ENCODE assay signal across 13 mouse cellular contexts in the genomic region with DNA sequence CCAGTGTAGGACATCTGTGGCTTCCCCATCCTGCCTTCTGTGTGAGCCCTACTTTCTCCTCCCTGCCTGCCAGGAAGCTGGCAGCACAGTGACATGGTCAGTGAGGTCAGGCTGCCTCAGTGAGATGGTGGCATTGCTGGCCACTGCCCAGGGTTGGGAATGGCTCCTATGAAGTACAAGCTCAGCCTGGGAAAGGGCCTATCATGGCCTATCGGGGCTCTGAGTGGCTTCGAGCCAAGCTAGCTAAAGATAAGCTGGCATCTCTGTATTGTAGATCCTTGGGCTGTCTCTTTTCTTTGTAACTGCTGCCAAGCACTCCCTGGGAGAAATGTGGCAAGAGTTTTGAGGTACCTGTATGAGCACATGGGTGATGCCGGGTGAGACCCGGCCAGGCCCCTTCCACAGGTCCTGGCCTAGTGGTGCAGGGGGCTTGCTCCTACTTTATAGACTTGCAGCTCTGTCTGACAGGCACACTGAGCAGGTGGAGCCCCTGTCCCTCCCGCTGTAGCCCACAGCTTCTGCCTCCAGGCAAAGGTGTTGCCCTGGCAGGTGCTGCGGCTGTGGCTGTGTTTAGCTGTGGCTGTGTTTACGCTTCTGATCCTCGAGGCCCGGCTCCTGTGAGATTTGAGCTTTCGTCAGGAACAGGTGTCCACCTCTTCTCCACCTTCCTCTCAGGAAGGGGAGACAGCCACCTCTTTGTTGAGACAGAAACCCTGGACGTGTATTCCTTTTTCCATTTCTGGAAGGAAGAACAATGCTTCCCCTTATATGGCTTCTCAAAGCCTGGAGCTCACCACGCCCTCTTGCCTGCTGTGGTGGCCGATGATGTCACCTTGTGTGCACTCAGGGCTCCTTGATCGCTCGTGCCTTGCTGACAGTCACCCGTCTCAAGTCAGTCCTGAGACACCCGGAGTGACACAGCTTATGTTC. TPM values are rescaled to one million over a fixed set of nuclear protein-coding genes. Genes with fewer than 3 reads are reported as not detected.
DNase-seq lines count a peak whose midpoint lies in the region; ATAC-seq lines count a peak whose summit lies in the region.
"Had no signal": no experiment of that assay in that cellular context is flagged by ENCODE, and none has a peak within 500 bp of the region (broad histone marks: within the 10 kb centered on the region; RNA-seq: fewer than 3 reads in every experiment).

No protein-coding gene starts in this region.

- H3K9me3 ChIP-seq in kidney, embryonic 15.5 days (replicated peaks), result no peaks in the 10 kb centered on the region

- intact Hi-C loops in heart, postnatal 10 days (cut with DNase I), result no loop called here

- no peak for ATAC-seq in kidney, embryonic 15.5 days (replicated peaks; ENCODE audit: low FRiP score)

- WGBS in kidney, embryonic 15.5 days, result 72% methylated on average over 17 of the region's 17 CpGs
- 70% methylated on average over 17 of the region's 17 CpGs for WGBS in macrophage (ENCODE audit: missing documents)

- H3K27me3 ChIP-seq in kidney, embryonic 15.5 days, result no peaks in the 10 kb centered on the region

- H3K9ac ChIP-seq in kidney, embryonic 15.5 days, result no peak overlapping the region

- no peak overlapping the region for H3K4me3 ChIP-seq in kidney, embryonic 15.5 days (replicated peaks)
- no peak overlapping the region for H3K4me3 ChIP-seq in macrophage (ENCODE audit: inconsistent target)
- H3K4me3 ChIP-seq: layer of hippocampus, adult 2 months had no signal

- no peaks in the 10 kb centered on the region for H3K79me2 ChIP-seq in macrophage (ENCODE audit: inconsistent target)

- peaks cover 27% of the 10 kb centered on the region for H3K4me1 ChIP-seq in kidney, embryonic 15.5 days

- no peak overlapping the region for H3K4me2 ChIP-seq in kidney, embryonic 15.5 days
- H3K4me2 ChIP-seq: midbrain, embryonic 11.5 days had no signal

- H3K36me3 ChIP-seq in kidney, embryonic 15.5 days, result no peaks in the 10 kb centered on the region
- H3K36me3 ChIP-seq in macrophage (ENCODE audit: inconsistent target), result no peaks in the 10 kb centered on the region
- H3K36me3 ChIP-seq: G1E had no signal

- no peak for DNase-seq in kidney, adult 18-20 months
- peak; percentile 31 for DNase-seq in ZHBTc4 (ENCODE audit: low read depth, low spot score)
- peak; percentile 51 to 55 for DNase-seq in heart, postnatal 10 days
- DNase-seq in right cerebral cortex, adult 2 months (ENCODE audit: low spot score in 2 of 2), result no peak
- no peak for DNase-seq in kidney, adult 11 months
- no peak for DNase-seq in frontal cortex, postnatal 36 days (ENCODE audit: low spot score in 2 of 2)
- DNase-seq: cerebellum, adult 11 months had no signal

- H3K27ac ChIP-seq in kidney, embryonic 15.5 days, result 0 out of 2 replicates have a peak overlapping the region, but pooled peaks have one; percentile 37
- 0 out of 2 replicates have a peak overlapping the region, but pooled peaks have one; percentile 7 for H3K27ac ChIP-seq in macrophage
- H3K27ac ChIP-seq: layer of hippocampus, adult 2 months had no signal

RNA-seq across cellular contexts. Expression of gene Bik, which starts 8.6 kb away (rescaled TPM):
- 10.6 and 11.0 TPM in 2 replicates for polyA plus RNA-seq in kidney, embryonic 15.5 days (2015; fragmentation: Nextera tagmentation; extraction: Ambion mirVana)
- total RNA-seq in heart, postnatal 10 days (2021), result 10 to 100 TPM; 19.4 to 19.7 TPM
- not detected for total RNA-seq in macrophage (2018; cell fraction: chromatin; rRNA removed)
- under 1 TPM in 10 of 26 experiments, not detected in 16; 0.14 to 0.25 (median 0.22) TPM for total RNA-seq in macrophage (2018; cell fraction: cytosol; rRNA removed)
- 1 to 10 TPM in 1 of 26 experiments, not detected in 25; 1.0 TPM for total RNA-seq in macrophage (2018; cell fraction: nucleus; rRNA removed)
- polyA plus RNA-seq in macrophage (2018), result 0.35 to 0.51 TPM in 2 of 3 replicates, not detected in the other
- total RNA-seq: G1E; granulocyte monocyte progenitor cell, adult 5-6 weeks; layer of hippocampus, adult 2 months had no signal
- polyA plus RNA-seq: G1E had no signal

RNA-seq across cellular contexts. Expression of gene Ttll1, which starts 24.5 kb away (rescaled TPM):
- 25.3 and 28.7 TPM in 2 replicates for polyA plus RNA-seq in kidney, embryonic 15.5 days (2015; fragmentation: Nextera tagmentation; extraction: Ambion mirVana)
- 10 to 100 TPM; 36.9 to 37.0 TPM for total RNA-seq in heart, postnatal 10 days (2021)
- total RNA-seq in macrophage (2018; cell fraction: chromatin; rRNA removed), result 1 to 10 TPM; 1.2 to 8.2 (median 3.6) TPM
- 10 to 100 TPM in 2 of 26 experiments, 1 to 10 TPM in 24; 5.9 to 10.7 (median 8.0) TPM for total RNA-seq in macrophage (2018; cell fraction: cytosol; rRNA removed)
- total RNA-seq in macrophage (2018; cell fraction: nucleus; rRNA removed), result 10 to 100 TPM in 1 of 26 experiments, 1 to 10 TPM in 25; 1.8 to 10.6 (median 3.4) TPM
- polyA plus RNA-seq in macrophage (2018), result 8.8 to 12.7 TPM (median 12.1 TPM) in 3 replicates

RNA-seq across cellular contexts. Expression of gene Tspo, which starts 28.2 kb away (rescaled TPM):
- 69.2 and 77.2 TPM in 2 replicates for polyA plus RNA-seq in kidney, embryonic 15.5 days (2015; fragmentation: Nextera tagmentation; extraction: Ambion mirVana)
- total RNA-seq in heart, postnatal 10 days (2021), result 10 to 100 TPM; 81.5 to 89.5 TPM
- 100 to 1,000 TPM in 1 of 26 experiments, 10 to 100 TPM in 15, 1 to 10 TPM in 10; 1.8 to 101 (median 15.2) TPM for total RNA-seq in macrophage (2018; cell fraction: chromatin; rRNA removed)
- 100 to 1,000 TPM; 114 to 571 (median 330) TPM for total RNA-seq in macrophage (2018; cell fraction: cytosol; rRNA removed)
- total RNA-seq in macrophage (2018; cell fraction: nucleus; rRNA removed), result 100 to 1,000 TPM in 13 of 26 experiments, 10 to 100 TPM in 13; 15.5 to 248 (median 88.5) TPM
- polyA plus RNA-seq in macrophage (2018), result 37.4 to 252 TPM (median 187 TPM) in 3 replicates

RNA-seq across cellular contexts. Expression of gene Mcat, which starts 28.4 kb away (rescaled TPM):
- 35.1 and 36.6 TPM in 2 replicates for polyA plus RNA-seq in kidney, embryonic 15.5 days (2015; fragmentation: Nextera tagmentation; extraction: Ambion mirVana)
- total RNA-seq in heart, postnatal 10 days (2021), result 10 to 100 TPM; 31.9 to 34.1 TPM
- 10 to 100 TPM in 9 of 26 experiments, 1 to 10 TPM in 17; 1.6 to 15.8 (median 7.8) TPM for total RNA-seq in macrophage (2018; cell fraction: chromatin; rRNA removed)
- total RNA-seq in macrophage (2018; cell fraction: cytosol; rRNA removed), result 10 to 100 TPM in 16 of 26 experiments, 1 to 10 TPM in 10; 5.6 to 14.1 (median 11.3) TPM
- total RNA-seq in macrophage (2018; cell fraction: nucleus; rRNA removed), result 10 to 100 TPM in 4 of 26 experiments, 1 to 10 TPM in 22; 3.8 to 13.8 (median 7.5) TPM
- polyA plus RNA-seq in macrophage (2018), result 6.9 to 13.0 TPM (median 12.2 TPM) in 3 replicates

RNA-seq across cellular contexts. Expression of gene Ttll12, which starts 59.7 kb away (rescaled TPM):
- 35.2 and 38.6 TPM in 2 replicates for polyA plus RNA-seq in kidney, embryonic 15.5 days (2015; fragmentation: Nextera tagmentation; extraction: Ambion mirVana)
- 1 to 10 TPM; 6.4 to 9.0 TPM for total RNA-seq in heart, postnatal 10 days (2021)
- 1 to 10 TPM in 22 of 26 experiments, under 1 TPM in 4; 0.62 to 8.2 (median 3.4) TPM for total RNA-seq in macrophage (2018; cell fraction: chromatin; rRNA removed)
- 10 to 100 TPM in 13 of 26 experiments, 1 to 10 TPM in 13; 6.5 to 12.4 (median 10.0) TPM for total RNA-seq in macrophage (2018; cell fraction: cytosol; rRNA removed)
- total RNA-seq in macrophage (2018; cell fraction: nucleus; rRNA removed), result 10 to 100 TPM in 1 of 26 experiments, 1 to 10 TPM in 25; 2.7 to 11.1 (median 4.0) TPM
- polyA plus RNA-seq in macrophage (2018), result 8.4 to 16.8 TPM (median 8.8 TPM) in 3 replicates

Comparison
In these comparisons a context has a peak if more than half of its experiments do, and no peak if none do; other contexts are left out.
1. DNase-seq: peak in ZHBTc4 (single experiment) and heart, postnatal 10 days (2 of 2); none in kidney, adult 18-20 months (single experiment), right cerebral cortex, adult 2 months (0 of 2), kidney, adult 11 months (single experiment) and frontal cortex, postnatal 36 days (0 of 2).